Mouse (Mus musculus) liver, embryonic 12.5 days (tissue): ENCODE data around the gene Sco1. TPM values are rescaled to one million over a fixed set of nuclear protein-coding genes. Genes with fewer than 3 reads are reported as not detected.

ENCODE experiments used
- ATAC-seq: fragments of 200-750 bp; cut with Nextera tagmentation; 2 replicates; pipeline ENCODE4 v1.8.0; 2017; ENCODE audit warnings: moderate number of reproducible peaks, mild to moderate bottlenecking, moderate library complexity
- H3K27ac ChIP-seq: fragments of 300-500 bp; sonication (generic); 2 replicates; pipeline ENCODE4 v1.5.1; 2016; ENCODE audit warnings: mild to moderate bottlenecking
- H3K27me3 ChIP-seq: fragments of 300-500 bp; sonication (generic); replicated peaks from 2 replicates; pipeline ENCODE4 v1.6.1; 2016; ENCODE audit warnings: mild to moderate bottlenecking, moderate library complexity
- H3K36me3 ChIP-seq: fragments of 300-500 bp; sonication (generic); 2 replicates; pipeline ENCODE4 v1.6.1; 2016; ENCODE audit warnings: mild to moderate bottlenecking, moderate library complexity
- H3K4me1 ChIP-seq: fragments of 300-500 bp; sonication (generic); 2 replicates; pipeline ENCODE4 v1.6.1; 2016
- H3K4me2 ChIP-seq: fragments of 300-500 bp; sonication (generic); 2 replicates; pipeline ENCODE4 v1.6.1; 2016; ENCODE audit warnings: mild to moderate bottlenecking, moderate library complexity
- H3K4me3 ChIP-seq: fragments of 300-500 bp; sonication (generic); 2 replicates; pipeline ENCODE4 v1.5.1; 2016; ENCODE audit warnings: mild to moderate bottlenecking, moderate library complexity
- H3K9ac ChIP-seq: fragments of 300-500 bp; sonication (generic); 2 replicates; pipeline ENCODE4 v1.6.1; 2016; ENCODE audit warnings: mild to moderate bottlenecking, moderate library complexity
- H3K9me3 ChIP-seq: fragments of 300-500 bp; sonication (generic); replicated peaks from 2 replicates; pipeline ENCODE4 v1.6.1; 2016; ENCODE audit warnings: mild to moderate bottlenecking, moderate library complexity
- WGBS: fragments of 180-500 bp; shearing (Covaris S2); methylation state at CpG from one replicate; pipeline ENCODE4 v1.1.7; 2016; ENCODE audit not compliant: insufficient replicate concordance; 5-methylcytosine and 5-hydroxymethylcytosine counted together
- microRNA-seq: library from miRNA; unstranded; fragments of <30 nt; microRNA quantifications from one replicate; pipeline ENCODE4, GENCODE M21; 2017
- polyA plus RNA-seq: library from polyadenylated mRNA; unstranded; fragments of >200 nt; fragmentation: Nextera tagmentation; extraction: Ambion mirVana; gene quantifications from 2 replicates; pipeline ENCODE4 v1.2.1, GENCODE M21; 2016

Gene Sco1
- polyA plus RNA-seq, 1 experiment from 2014 or later = 13.4 TPM

DNA sequence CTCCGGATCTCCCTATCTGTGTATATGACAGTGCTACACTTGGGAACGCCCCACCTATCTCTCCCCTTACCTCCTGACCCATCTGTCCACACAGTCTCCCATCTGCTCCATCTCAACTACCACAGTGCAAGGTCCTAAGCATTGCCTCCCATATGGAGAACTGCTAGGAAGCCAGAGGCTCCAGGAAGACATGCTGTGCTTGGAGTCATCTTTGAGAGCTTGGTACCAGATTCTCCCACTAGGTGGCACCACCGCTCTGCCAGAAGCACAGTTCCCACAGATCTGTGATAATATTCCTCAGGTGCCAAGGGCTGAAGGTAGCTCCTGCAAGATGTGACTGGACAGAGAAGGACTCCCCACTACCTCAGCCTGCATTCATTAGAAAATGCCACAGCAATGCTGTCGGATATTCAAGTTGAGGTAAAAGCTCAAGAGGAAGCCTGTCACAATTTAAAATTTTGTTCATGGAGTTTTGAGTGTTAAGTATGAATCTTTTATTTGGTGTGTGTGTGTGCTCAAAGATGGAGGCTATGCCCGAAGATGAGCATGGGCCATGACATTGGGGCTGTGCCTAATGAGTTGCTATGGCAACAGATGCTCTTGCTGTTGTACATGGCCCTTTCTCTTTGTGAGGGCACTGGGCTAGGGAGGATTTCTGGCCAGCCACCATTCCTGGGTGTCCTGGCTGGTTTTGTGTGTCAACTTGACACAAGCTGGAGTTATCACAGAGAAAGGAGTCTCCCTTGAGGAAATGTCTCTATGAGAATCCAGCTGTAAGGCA, 57.9 kb downstream of the Sco1 start:
- Histone ChIP-seq H3K4me2 (no peak overlapping the region), H3K27me3 (peaks cover 3% of the 10 kb centered on the region; the same call in 1 of the 2 replicates), H3K27ac (no peak overlapping the region), H3K4me3 (no peak overlapping the region), H3K36me3 (no peaks in the 10 kb centered on the region), H3K9me3 (no peaks in the 10 kb centered on the region), H3K9ac (no peak overlapping the region), H3K4me1 (no peaks in the 10 kb centered on the region)
- no peak for ATAC-seq
- 27% methylated on average over 5 of the region's 5 CpGs for WGBS

DNA sequence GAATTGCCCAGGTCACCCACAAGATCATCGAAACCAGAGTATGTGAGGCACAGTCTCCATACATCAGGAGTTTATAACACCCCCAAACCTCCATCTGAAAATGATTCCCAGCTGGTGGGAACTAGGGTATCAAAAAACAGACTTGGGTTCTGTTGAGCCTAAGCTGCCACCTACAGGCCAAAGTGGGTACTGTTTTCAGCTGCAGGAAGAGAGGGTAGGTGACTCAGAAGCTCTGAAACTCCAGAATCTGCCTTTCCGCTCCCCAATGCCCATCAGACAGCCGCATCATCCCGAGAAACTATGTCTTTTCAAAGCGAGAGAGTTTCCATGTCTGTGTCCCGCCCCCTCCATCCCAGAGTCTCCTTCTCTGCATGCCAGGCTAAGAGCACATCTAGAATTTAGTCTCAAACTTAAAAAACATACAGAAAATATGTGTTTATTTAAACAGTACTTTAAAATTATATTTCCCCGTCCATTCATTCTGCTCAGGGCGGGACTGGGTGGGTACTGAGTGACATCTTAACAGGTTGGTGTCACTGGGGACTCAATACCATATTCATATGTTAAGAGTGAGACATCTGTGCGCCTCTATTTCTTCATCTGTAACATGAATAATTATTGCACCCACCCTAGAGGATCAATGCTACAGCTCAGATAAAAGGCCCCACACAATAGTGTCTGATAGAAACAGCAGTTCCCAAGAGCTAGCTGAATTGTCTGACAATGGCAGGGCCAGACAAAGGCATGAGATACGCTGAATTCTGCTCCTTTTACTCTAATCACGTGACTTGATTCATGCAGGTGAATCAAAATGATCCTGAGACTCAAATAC, 59.8 kb downstream of the Sco1 start:
- H3K36me3 ChIP-seq = no peaks in the 10 kb centered on the region
- H3K4me3 ChIP-seq = no peak overlapping the region
- no peak overlapping the region for H3K4me2 ChIP-seq
- ATAC-seq = no peak
- no peak overlapping the region for H3K9ac ChIP-seq
- no peaks in the 10 kb centered on the region for H3K9me3 ChIP-seq
- peaks cover 3% of the 10 kb centered on the region; the same call in 1 of the 2 replicates for H3K27me3 ChIP-seq
- H3K4me1 ChIP-seq = no peaks in the 10 kb centered on the region
- no peak overlapping the region for H3K27ac ChIP-seq
- WGBS = 26% methylated on average over 11 of the region's 11 CpGs

DNA sequence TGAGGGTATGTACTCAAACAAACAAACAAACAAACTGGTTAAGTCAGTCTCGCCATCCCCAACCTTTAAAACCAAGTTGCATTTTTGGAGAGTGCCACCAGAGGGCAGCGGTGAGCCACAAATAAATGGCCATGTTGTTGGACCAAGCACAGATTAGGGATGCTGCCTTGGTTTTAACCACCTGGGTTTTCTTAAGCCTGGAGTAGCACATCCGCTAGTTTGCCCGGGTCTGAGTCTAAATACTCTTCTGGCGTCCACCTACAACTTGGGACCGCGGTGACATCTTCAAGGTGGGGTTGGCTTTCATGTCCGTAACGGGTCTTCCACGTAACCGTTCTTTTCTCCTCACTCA, 60.4 kb downstream of the Sco1 start:
- H3K27ac ChIP-seq = no peak overlapping the region
- no peaks in the 10 kb centered on the region for H3K36me3 ChIP-seq
- no peaks in the 10 kb centered on the region for H3K4me1 ChIP-seq
- no peak overlapping the region for H3K4me3 ChIP-seq
- 36% methylated on average over 11 of the region's 11 CpGs for WGBS
- H3K9me3 ChIP-seq = no peaks in the 10 kb centered on the region
- no peak for ATAC-seq
- H3K4me2 ChIP-seq = no peak overlapping the region
- H3K9ac ChIP-seq = no peak overlapping the region
- H3K27me3 ChIP-seq = peaks cover 3% of the 10 kb centered on the region; the same call in 1 of the 2 replicates

DNA sequence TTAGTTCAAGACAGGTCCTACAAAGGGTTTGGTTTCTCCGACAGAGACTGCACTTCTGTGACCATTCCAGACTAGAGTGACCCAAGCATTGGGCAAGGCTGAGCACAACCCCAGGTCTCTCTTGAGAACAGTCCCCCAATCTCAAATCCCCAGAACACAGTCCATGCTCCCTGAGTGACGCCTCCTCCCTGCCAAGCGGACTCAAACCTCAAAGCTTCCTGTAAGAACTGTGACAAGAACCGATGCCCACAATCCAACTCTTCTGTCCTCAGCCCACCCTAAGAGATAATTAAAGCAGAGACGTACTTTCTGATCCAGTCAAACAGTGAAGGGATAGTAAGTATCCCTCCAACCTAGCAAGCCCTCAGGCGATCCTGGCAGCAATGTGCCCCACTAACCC, 60.9 kb downstream of the Sco1 start:
- no peaks in the 10 kb centered on the region for H3K9me3 ChIP-seq
- 65% methylated on average over 6 of the region's 6 CpGs for WGBS
- no peak overlapping the region for H3K9ac ChIP-seq
- peaks cover 3% of the 10 kb centered on the region; the same call in 1 of the 2 replicates for H3K27me3 ChIP-seq
- no peak for ATAC-seq
- no peak overlapping the region for H3K27ac ChIP-seq
- no peak overlapping the region for H3K4me3 ChIP-seq
- H3K4me1 ChIP-seq = no peaks in the 10 kb centered on the region
- H3K36me3 ChIP-seq = no peaks in the 10 kb centered on the region
- H3K4me2 ChIP-seq = no peak overlapping the region

DNA sequence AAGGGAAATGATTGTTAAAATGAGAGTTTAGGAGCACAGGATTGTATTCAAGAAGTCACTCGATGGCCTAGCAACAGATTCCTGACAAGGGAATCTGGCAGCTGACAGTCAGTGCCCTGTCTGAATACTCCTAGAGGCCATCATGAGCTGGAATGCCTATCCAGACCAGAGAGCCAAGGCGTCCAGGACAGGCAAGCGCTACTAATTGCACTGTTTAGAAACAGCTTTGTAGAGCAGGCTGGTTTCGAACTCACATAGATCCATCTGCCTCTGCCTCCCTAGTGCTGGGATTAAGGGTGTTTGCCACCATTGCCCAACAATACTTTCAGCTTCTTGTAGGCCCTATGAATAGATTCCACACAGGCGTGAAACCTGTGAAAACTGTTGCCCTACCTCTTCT, 61.8 kb downstream of the Sco1 start:
- 68% methylated on average over 5 of the region's 5 CpGs for WGBS
- no peaks in the 10 kb centered on the region for H3K9me3 ChIP-seq
- ATAC-seq = no peak
- H3K4me1 ChIP-seq = no peaks in the 10 kb centered on the region
- H3K27me3 ChIP-seq = no peaks in the 10 kb centered on the region; the same call in 1 of the 2 replicates
- H3K27ac ChIP-seq = no peak overlapping the region
- no peaks in the 10 kb centered on the region for H3K36me3 ChIP-seq
- H3K9ac ChIP-seq = no peak overlapping the region
- H3K4me3 ChIP-seq = no peak overlapping the region
- no peak overlapping the region for H3K4me2 ChIP-seq

DNA sequence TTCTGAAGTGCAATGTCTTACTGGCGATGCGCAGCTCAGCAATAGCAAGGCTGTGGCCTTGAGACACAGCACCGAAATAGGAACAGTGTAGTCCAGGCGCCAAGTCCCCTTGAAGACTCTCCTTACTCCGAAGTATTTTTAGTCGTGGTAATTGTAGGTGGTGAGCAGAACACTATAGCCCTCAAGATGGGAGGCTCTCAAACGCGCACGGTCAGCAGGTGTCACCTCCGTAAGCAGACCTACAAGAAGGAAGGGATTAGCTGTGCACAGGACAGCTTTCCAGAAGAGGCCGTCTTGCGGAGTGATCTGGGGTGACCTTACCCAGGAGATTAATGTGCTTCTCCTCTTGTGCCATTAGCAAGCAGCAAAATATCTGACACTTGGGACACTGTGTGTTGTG, 62.4 kb downstream of the Sco1 start:
- Histone ChIP-seq H3K4me3 (no peak overlapping the region), H3K4me1 (no peaks in the 10 kb centered on the region), H3K9ac (no peak overlapping the region), H3K36me3 (no peaks in the 10 kb centered on the region), H3K27me3 (no peaks in the 10 kb centered on the region; the same call in 1 of the 2 replicates), H3K4me2 (no peak overlapping the region), H3K9me3 (no peaks in the 10 kb centered on the region), H3K27ac (no peak overlapping the region)
- ATAC-seq = no peak
- WGBS = 75% methylated on average over 12 of the region's 12 CpGs

Small RNA genes lying within 50 kb of the gene (microRNA-seq; reads per million reads assigned to microRNA genes)
- not detected for gene Mir6923

Other genes with a start within 250 kb of the Sco1 start
- gene Pirt, start 140.7 kb upstream of the Sco1 start, polyA plus RNA-seq = 0.05 and 0.11 TPM in 2 replicates
- gene Tmem238l, start 96.0 kb upstream of the Sco1 start, polyA plus RNA-seq = not detected in 2 replicates
- gene Tmem220, start 27.5 kb upstream of the Sco1 start, polyA plus RNA-seq = 0.93 and 1.2 TPM in 2 replicates
- 11.9 and 14.5 TPM in 2 replicates for gene Adprm, start 76 bp upstream of the Sco1 start, polyA plus RNA-seq
- 0.58 and 1.4 TPM in 2 replicates for gene Myh3, start 25.6 kb downstream of the Sco1 start, polyA plus RNA-seq
- gene Myh2, start 118.4 kb downstream of the Sco1 start, polyA plus RNA-seq = not detected in 2 replicates
- 0.05 and 0.14 TPM in 2 replicates for gene Myh1, start 147.4 kb downstream of the Sco1 start, polyA plus RNA-seq
- not detected in 2 replicates for gene Myh4, start 185.4 kb downstream of the Sco1 start, polyA plus RNA-seq
- gene Myh8, start 224.5 kb downstream of the Sco1 start, polyA plus RNA-seq = 0.15 and 0.37 TPM in 2 replicates